Mouse (Mus musculus) right cerebral cortex, adult 18-20 months (tissue): ENCODE data around the gene BC051142.
A peak's percentile ranks its signal among the peaks of the same experiment; 100 is the strongest.

Source experiments
- DNase-seq: peaks from one replicate; pipeline ENCODE4 v3.0.0; 2022; ENCODE audit warnings: mixed read lengths

Gene BC051142

DNA sequence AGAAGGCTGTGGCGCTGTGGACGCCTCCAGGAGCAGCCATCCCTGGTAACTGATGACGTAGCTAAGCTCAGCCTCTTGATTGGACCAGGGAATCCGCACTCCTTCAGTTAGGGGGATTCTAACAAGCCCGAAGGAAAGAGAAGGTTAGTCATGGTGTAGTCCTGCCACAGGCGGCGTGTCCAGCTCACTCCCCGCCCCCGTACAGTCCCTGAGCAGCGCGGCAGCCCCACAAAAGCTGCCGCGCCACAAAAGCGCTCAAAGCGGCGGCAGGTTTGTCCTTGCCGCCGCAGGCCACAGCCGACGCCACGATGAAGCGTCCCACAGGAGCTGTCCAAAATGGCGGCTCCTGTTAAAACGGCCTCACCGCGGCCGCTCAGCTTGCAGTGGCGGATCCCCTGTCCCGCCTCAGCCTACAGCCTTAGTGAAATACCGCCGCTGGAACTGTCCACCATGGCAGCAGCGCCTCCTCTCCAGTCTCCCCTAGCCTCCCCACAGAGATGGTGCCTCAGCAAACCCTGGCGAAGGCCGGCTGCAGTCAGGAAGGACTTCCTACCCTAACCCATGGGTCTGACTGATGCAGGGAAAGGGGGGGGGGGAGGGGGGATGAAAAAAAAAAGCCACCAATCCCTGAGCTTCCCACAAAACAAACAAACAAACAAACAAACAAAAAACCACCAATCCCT is at the start of gene BC051142:
Gene BC051142, plus strand, starts transcription at position 110 of the 683 bp plus-strand sequence.
- peak; percentile 90 for DNase-seq

DNA sequence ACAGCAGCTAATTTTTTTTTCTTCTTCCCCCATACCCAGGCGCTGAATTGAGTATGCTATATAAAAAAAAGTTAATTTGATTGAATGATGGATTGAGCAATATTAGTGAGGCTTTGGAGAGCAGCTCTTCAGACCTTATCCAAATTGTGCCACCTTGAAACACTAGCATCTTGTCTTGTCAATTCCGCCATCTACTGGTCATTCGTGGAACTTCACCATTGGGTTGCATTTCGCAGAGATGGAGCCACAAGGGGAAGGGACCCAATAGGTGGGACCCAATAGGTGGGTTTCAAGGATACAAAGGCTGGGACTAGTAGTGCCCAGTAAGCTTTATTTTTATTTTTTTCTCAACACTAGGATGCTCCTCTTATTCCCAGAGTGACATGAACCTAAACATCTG is 49.2 kb upstream of the BC051142 start:
- DNase-seq = peak; percentile 50

DNA sequence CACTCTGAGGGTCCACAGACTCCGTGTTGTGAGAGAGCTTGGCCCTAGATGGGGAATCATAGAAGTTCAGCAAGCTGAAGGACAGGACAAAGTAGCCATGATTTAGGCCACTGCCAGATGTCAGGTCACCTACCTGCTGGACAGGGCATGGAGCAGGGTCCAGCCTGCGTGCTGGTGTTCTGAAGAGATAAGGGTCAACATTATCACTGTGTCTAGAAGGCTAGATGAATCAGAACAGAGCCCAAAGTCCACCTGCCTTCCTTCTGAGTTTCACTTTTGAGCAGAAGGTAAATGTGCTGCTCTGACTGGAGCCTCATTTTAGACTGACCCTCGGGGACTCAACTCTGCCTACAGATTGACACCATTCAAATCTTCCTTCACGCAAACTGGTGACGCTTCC is 44.1 kb upstream of the BC051142 start, which contains the start of gene Btnl2:
Gene Btnl2, plus strand, starts transcription at position 284 of the 400 bp plus-strand sequence.
- DNase-seq = no peak

DNA sequence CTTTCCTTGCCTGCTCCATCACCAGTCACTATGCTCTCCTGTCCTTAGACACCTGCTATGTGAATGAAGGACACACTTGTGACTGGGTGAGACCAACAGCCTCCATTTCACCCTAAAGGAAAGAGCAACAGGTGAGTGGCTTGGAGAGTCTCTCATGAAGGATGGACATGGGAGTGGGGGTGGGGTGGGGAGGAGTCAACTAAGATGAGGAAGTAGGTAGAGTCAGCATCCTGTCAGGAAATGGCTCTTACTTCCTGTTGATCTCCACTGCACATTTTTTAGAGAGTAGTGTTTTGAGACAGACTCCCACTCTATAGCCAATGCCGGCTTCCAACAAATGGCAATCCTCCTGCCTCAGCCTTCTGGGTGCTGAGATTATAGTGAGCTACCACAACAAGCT is 43.7 kb upstream of the BC051142 start:
- DNase-seq = no peak

DNA sequence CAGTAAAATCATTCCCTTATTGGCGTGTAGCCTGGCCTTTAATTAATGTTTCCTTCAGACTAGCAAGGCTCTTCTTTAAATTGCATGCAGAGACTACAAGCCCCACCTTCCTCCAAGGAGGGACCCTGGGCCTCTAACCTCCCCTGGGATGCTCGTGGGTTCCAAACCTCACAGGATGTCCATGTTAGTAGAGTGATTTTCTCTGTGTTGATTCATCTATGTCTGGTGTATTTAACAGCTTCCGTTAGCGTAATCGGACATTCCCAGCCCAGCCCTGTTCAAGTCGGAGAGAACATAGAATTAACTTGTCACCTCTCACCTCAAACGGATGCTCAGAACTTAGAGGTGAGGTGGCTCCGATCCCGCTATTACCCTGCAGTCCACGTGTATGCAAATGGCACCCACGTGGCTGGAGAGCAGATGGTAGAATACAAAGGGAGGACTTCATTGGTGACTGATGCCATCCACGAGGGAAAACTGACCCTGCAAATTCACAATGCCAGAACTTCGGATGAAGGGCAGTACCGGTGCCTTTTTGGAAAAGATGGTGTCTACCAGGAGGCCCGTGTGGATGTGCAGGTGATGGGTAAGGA is 35.6 kb upstream of the BC051142 start:
- DNase-seq = no peak

DNA sequence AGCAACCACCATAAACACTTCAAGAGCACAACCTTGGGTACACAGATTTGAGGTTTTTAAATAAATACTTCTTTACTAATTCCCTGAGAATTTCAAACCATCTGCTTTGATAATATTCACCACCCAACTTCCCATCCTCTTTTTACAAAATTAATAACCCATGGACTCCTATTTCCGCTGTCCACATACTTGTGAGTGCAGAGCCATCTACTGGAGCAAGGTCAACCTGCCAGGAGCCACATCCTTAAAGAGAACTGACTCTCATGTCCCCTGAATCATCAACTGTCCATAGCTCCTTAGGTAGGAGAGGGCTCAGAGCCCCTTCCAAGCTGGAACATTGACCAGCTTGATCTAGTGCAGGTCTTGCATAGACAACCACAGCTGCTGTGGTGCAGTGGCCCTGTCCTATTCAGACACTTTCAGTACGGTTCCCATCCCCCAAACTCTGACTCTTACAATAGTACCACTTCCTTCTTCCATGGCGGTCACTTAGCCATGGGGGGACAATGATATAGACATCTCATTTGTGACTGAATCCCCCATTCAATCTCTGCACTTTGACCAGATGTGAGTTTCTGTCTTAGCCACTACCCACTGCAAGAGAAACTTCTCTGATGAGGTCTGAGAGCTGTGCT is 34.8 kb upstream of the BC051142 start:
- no peak for DNase-seq

DNA sequence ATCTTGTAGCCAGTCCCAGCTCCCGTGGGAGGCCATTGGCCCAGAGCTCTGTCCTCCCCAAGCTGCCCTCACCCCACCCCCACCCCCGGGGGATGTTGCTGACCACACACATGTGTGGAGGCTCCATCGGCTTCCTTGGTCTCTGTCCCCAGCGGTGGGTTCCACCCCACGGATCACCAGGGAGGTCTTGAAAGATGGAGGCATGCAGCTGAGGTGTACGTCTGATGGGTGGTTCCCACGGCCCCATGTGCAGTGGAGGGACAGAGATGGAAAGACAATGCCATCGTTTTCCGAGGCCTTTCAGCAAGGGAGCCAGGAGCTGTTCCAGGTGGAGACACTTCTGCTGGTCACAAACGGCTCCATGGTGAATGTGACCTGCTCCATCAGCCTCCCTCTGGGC is 33.6 kb upstream of the BC051142 start:
- no peak for DNase-seq

DNA sequence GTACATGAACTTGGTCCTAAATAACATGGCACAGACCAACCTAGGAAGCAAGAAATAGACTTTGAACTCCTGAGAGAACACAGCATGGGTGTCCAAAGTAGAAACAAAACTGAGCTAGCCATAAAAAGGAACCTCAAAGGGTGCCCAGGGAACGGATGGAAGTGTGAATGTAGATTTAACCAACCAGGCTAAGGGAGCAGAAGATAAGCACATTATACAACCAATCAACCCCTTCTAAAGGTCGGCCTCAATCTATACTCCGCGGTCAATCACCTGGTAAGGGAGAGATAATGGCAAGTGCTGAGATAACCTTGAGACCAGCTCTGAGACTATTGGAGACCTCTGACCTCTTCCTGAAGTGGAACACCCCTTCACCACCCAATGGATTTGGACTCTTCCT is 28.1 kb upstream of the BC051142 start:
- DNase-seq = no peak

DNA sequence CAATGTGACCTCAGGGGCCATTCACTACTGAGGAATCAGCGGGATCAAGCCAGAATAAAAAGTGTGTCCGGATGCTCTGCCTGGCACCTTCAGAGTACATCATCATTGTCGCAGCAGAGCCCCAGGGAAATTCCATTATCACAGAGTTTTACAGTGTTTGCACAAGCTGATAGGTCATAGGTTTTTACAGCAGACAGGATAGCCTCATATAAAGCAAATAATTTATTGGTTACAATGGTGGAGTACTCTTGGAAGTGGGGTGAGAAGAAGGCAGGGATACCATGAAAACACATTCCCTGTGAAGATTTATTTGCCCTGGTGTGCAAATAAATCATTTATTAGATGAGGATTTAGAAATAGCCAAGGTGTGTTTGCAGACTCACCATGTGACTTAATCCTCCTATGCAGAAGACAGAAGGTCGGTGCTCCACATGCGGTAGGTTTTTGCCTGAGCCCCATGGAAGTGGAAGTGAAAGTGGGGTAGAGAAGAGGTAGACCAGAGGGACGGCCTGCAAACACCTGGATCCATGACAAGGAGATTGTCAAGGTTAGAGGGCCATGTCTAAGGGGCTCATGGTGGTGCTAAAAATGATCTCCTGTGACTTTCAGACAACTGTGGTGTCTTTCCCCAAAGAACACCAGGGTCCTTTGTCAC is 25.4 kb upstream of the BC051142 start:
- DNase-seq = no peak

DNA sequence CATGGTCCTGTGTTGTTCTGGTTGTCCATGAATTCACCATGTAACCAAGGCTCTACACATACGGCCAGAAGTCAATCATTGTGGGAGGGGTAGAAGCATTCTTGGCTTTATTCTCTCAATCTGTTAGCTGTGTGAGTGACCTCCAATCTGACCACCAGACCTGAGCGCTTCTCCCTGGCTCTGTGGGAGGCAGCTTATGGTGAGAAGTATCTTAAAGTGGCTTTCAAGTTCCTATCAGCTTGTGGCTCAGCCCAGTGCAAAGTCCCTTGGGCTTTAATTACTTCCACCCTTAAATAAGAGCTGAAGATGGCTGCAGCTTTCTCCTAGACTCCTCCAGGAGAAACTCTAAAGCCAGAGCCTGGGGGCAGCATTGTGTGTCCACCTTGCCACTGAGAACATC is 21.8 kb upstream of the BC051142 start, which contains the start of gene Btnl1:
Gene Btnl1, plus strand, starts transcription at position 286 of the 400 bp plus-strand sequence.
- no peak for DNase-seq

DNA sequence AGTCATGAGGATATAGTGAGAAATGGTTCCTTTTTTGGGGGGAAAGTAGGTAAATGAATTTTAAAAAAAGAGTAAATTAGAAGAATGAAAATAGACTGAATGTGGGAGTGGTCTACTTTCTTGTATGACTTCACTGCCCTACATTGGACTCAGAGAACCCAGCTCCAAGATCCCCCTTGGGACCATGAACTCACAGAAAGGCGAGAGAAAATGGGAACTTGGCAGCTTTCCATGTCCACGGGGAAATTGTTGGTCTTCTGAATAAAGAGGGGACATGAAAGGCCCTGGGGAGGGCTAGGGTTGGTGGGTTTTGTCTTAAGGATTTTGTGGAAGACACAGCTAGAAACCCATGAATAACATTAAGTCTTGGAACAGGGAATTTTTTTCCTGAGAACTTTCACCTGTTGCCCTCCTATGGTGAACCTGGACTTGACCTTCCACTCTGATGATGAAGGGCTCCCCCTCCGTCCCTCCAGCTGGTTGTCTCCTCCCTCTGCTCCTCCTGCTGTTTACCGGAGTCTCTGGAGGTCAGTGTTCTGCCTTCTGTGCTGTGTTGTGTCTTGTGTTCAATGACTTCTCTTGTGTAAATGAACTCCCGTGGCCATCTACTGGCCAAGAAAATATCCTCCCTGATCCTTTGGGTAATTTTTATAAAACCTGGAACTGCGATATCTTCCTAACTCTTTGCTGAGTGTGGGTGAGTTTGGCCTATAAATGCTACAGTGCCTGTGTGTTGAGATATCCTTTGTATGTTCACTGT is 21.0 kb upstream of the BC051142 start:
- no peak for DNase-seq

DNA sequence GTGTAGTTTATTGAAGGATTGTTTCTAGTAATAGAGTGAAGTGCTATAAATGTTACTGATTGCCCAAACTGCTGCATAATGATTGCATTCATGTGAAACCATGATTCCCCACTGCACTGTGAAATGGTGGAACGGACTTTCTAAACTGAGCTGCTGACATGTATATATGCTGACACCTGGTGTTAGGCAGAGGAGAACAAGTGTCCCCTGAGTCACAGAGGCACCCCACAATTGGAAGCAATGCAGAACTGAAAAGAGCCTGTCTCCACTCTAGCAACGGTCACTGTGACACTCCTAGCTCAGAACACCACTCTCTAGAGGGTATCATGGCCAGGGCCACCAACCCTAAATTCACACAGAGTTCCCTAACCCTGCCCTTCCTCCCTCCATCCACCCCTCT is 19.9 kb upstream of the BC051142 start:
- DNase-seq = no peak

DNA sequence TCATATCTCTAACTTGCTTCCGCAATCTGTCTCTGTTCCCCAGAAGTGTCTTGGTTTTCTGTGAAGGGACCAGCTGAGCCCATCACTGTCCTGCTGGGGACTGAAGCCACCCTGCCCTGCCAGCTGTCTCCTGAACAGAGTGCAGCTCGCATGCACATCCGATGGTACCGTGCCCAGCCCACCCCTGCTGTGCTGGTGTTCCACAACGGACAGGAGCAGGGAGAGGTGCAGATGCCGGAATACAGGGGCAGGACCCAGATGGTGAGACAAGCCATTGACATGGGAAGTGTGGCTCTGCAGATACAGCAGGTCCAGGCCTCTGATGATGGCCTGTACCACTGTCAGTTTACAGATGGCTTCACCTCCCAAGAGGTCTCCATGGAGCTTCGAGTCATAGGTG is 19.2 kb upstream of the BC051142 start:
- DNase-seq = no peak

DNA sequence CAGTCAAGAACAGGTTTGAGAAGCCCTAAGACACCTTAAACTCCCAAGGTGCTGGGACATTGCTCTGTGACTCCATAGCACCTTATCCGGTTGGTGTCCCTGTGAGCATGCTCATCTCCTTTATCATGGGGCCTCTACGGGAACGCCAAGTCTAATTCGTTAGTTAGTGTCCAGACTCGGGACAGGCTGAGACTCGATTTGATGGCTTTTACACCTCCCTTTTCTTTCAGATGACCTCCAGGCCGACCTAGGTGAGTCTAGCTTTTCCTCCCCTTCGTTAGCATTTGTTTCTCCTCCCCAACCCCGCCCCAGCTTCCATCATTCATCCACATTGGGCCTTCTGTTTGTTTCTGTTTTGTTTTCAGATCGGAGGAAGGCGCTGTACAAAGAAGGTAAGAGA is 16.7 kb upstream of the BC051142 start:
- no peak for DNase-seq

DNA sequence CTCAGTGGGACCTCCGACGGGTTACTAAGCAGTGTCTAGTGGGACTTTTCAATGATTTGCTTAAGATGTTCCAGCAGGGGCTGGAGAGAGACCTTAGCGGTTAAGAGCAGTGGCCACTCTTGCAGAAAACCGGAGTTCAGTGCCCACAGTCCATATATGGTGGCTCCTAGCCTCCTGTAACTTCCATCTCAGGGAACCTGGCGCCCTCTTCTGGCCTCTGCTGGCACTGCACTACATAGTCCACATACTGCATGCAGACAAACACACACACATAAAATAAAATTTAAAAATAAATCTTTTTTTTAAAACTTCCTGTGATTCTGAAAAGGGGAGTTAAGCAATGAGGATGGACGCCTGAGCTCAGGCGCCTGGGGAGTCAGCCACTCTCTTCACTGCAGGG is 15.4 kb upstream of the BC051142 start:
- DNase-seq = no peak

DNA sequence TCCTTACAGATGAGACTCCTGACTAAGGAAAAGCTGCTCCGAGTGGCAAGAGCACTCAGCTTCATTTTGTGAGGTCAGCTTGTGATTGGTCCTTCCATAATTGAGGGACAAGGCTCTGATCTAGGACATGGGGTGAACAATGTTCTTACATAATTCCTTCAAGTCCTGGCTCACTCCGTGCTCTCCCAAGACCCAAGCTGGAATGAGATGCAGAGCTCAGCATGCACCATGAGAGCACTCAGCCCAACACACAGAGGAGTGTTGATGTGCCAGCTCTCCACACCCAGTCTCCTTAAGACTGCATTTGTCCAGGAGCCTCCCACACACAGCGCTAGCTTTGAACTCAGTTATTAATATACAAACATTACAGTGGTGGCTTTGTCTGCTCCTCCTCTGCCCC is 13.9 kb upstream of the BC051142 start:
- DNase-seq = no peak

DNA sequence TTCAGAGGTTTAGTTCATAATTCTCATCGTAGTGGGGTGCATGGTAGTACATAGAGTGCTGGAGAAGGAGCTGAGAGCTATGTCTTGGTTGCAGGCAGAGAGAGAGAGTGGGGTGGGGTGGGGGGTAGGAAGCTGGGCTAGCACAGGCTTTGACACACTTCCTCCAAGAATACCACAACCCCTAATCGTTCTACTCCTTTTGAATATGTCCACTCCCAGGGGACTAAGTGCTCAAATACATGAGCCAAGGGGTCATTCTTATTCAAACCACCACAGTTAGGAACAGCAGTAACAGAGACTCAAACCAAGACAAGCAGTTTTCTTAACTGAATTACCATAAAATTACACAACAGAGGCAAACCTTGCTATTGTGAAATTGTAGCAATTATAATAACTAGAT is 12.0 kb upstream of the BC051142 start:
- DNase-seq = no peak

DNA sequence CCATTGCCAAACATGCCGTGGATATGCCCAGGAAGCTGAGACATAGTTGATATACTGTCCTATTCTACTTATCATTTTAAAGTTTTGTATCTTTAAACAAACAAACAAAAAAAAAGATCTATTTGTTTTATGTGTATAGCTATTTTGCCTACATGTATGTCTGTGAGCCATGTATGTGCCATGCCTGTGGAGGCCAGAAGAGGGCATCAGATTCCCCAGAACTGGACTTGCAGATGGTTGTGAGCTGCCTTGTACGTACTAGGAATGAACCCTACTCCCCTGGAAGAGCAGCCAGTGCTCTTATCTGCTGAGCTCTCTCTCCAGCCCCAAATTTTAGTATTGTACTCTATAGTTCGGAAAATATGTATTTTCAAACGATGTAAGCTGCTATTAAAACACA is 10.1 kb upstream of the BC051142 start:
- DNase-seq = no peak

DNA sequence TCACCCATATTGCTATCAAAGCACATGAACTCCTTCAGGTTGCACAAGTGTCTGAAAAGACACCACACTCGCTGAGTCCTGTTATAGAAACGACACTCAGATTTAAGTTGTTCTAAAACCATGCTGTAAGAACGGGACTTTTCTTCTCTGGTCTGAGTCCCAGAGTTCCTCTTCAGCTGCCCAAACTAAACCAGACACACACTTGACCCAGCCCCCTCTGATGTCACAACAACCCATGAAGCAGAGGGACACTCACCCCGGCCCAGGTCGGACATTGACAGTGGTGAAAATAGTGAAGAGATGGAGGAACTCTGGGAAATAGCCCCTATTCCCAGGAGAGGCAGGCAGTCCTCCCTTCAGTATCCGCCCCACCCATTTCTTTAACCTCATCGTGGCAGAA is 7.1 kb upstream of the BC051142 start:
- no peak for DNase-seq

DNA sequence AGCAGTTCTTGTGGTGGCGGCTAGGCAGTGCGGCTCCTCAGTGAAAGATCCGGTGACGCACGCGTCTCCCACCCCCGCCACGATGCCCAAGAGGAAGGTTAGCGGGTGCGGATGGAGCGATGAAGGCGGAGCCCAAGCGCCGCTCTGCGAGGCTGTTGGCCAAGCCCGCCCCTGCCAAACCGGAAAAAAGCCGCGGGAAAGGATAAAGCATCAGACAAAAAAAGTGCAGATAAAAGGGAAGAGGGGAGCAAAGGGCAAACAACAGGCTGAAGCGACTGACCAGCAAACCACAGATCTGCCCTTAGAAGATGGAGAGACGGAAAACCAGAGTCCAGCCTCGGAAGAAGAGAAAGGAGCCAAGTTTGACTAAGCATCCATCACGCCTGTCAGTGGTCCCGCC is 6.3 kb upstream of the BC051142 start:
- no peak for DNase-seq

DNA sequence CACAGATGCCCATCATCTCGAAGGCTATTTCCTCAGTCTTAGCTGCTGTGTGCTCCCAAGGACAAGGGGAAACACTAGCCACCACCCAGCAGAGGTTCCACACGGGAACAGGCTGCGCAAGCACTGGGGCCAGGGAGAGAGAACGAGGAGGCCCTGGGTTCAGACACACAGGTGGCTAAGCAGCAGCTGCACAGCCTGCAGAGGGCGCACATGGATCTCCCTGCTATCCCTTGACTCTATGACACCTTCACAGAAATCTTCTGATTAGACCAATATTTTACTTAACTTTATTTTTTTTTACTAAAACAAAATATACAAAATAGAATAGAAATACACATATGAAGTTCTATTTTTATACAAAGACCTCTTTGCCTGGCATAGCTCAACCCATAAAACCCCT is 1.3 kb upstream of the BC051142 start:
- no peak for DNase-seq

DNA sequence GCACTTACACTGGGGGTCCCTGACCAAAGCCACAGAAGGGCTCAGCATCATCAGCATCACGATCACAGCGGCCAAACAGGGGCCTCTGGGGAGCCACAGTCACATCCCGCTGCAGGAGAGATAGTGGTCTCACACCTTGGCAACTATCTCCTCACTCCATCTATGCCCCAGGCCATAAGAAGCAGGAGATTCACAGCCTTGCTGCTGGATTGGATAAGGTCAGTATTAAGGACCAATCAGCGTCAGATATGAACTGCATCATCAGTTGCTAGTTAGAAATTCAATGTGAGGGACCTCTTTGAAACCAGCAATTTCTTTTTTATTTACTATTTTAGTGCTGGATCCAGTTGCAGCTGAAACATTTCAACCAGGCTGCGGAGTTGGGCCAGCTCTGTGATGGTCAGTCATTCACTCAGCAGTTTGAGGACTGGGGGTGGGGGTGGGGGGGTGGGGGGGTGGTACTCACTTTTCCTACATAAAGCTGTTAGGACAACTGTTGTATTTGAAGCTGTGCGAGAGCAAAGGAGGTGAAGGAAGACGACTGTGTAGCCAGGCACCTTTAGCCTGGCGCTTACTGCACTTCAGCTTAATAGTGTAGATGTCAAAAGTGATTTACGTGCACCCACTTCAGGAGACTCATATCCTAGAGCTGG is 436 bp upstream of the BC051142 start:
- DNase-seq = peak; percentile 71

DNA sequence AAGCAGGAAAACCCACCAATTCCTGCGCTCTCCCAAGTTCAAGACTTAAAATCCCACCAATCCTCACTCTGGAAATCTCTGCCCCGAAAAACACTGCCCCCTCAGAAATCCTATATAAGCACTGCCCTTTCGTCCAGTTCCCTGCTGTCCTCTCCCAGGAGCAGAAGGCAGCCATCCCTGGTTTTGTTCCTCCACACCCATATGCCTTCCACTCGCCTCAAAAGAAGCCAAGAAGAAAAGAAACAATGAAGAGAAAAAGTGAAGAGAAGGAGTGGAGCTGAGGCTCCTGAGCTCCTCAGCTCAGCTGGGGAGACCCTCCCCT is 735 bp downstream of the BC051142 start:
- DNase-seq = no peak
